Mouse (Mus musculus) hindbrain, embryonic 11.5 days (tissue): ENCODE measurements at regions not wholly inside any gene's neighbourhood (a gene's known extent, or its start where the extent isn't known, plus 50 kb on each side); places are given as distances from the start of the nearest gene placed in this dataset.

Experiments
- ATAC-seq: fragments of 200-750 bp; cut with Nextera tagmentation; 2 replicates; pipeline ENCODE4 v1.8.0; 2017; ENCODE audit warnings: mild to moderate bottlenecking, moderate TSS enrichment, moderate library complexity; ENCODE audit not compliant: low FRiP score
- DNase-seq: peaks from one replicate; pipeline ENCODE4 v3.0.0-alpha.2; 2015; ENCODE audit warnings: low spot score
- H3K27ac ChIP-seq: fragments of 300-500 bp; sonication (generic); 2 replicates; pipeline ENCODE4 v1.5.1; 2014; ENCODE audit warnings: mild to moderate bottlenecking, low read depth, low read length
- H3K27me3 ChIP-seq: fragments of 300-500 bp; sonication (generic); 2 replicates; pipeline ENCODE4 v1.6.1; 2014; ENCODE audit warnings: mild to moderate bottlenecking, low read length, moderate library complexity, mixed read lengths; ENCODE audit not compliant: control insufficient read depth, insufficient read depth
- H3K36me3 ChIP-seq: fragments of 300-500 bp; sonication (generic); 2 replicates; pipeline ENCODE4 v1.6.1; 2014; ENCODE audit warnings: mild to moderate bottlenecking, low read length, moderate library complexity, mixed read lengths; ENCODE audit not compliant: control insufficient read depth, insufficient read depth
- H3K4me1 ChIP-seq: fragments of 300-500 bp; sonication (generic); replicated peaks from 2 replicates; pipeline ENCODE4 v1.6.1; 2014; ENCODE audit warnings: low read length, mixed read lengths; ENCODE audit not compliant: control insufficient read depth, insufficient read depth
- H3K4me2 ChIP-seq: fragments of 300-500 bp; sonication (generic); replicated peaks from 2 replicates; pipeline ENCODE4 v1.6.1; 2014; ENCODE audit warnings: mild to moderate bottlenecking, low read depth, low read length
- H3K4me3 ChIP-seq: fragments of 300-500 bp; sonication (generic); 2 replicates; pipeline ENCODE4 v1.5.1; 2014; ENCODE audit warnings: low read depth, low read length
- H3K9ac ChIP-seq: fragments of 300-500 bp; sonication (generic); 2 replicates; pipeline ENCODE4 v1.6.1; 2014; ENCODE audit warnings: low read depth, low read length
- H3K9me3 ChIP-seq: fragments of 300-500 bp; sonication (generic); 2 replicates; pipeline ENCODE4 v1.6.1; 2016; ENCODE audit warnings: low read length; ENCODE audit not compliant: control insufficient read depth
- WGBS: fragments of 180-500 bp; shearing (Covaris S2); extraction: QIAGEN DNeasy Blood & Tissue Kit; methylation state at CpG from one replicate; pipeline ENCODE4 v1.1.7; 2014; 5-methylcytosine and 5-hydroxymethylcytosine counted together

DNA sequence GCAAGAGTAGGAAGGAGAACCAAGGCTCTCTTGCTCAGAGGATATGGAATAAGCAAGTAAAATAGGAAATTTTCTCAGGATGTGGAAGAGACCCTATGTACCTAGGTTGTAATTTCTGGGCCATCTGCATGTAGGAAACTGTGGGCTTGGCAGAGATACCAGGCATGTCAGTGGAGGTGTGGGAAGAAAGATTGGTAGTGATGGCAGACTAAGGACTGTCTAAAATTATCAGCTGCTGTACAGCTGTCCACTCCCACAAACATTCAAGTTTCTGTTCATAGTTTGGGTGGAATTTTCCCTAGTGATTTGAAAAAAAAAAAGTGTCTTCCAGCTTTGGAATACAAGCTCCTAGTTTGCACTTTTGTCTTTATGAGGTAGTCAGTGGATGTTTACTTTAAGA, 744.7 kb downstream of the Dhx35 start:
- DNase-seq = no peak
- H3K9me3 ChIP-seq = no peaks in the 10 kb centered on the region
- H3K36me3 ChIP-seq = no peaks in the 10 kb centered on the region

DNA sequence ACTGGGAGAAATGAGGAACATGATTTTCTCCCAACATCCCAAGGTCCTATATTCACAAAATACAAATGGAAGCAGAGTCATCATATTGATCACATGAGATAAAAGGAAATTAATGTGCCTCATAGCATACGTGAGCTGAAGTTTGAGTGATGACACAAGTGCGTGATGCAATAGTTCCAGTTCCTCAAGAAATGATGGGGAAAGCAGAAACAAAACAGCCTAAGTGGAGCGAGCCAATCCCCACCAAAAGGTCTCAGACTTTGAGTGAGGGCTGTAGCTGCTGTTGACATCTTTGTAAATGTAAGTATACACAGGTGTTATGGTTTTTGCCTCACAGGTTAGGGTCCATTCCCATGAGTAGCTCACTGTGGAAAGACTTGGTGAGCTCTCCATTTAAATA, 763.0 kb downstream of the Dhx35 start:
- no peaks in the 10 kb centered on the region for H3K4me1 ChIP-seq
- no peak overlapping the region for H3K9ac ChIP-seq
- 88% methylated on average over 3 of the region's 3 CpGs for WGBS
- H3K27ac ChIP-seq = no peak overlapping the region
- H3K4me3 ChIP-seq = no peak overlapping the region
- H3K27me3 ChIP-seq = no peaks in the 10 kb centered on the region
- H3K9me3 ChIP-seq = no peaks in the 10 kb centered on the region
- no peak for ATAC-seq
- no peak for DNase-seq
- no peaks in the 10 kb centered on the region for H3K36me3 ChIP-seq
- no peak overlapping the region for H3K4me2 ChIP-seq

More for the DNA sequence above, 744.7 kb downstream of the Dhx35 start:
- Histone ChIP-seq H3K27ac (no peak overlapping the region), H3K4me2 (no peak overlapping the region), H3K27me3 (no peaks in the 10 kb centered on the region), H3K4me1 (no peaks in the 10 kb centered on the region; the same call in 1 of the 2 replicates), H3K4me3 (no peak overlapping the region), H3K9ac (no peak overlapping the region)
- no peak for ATAC-seq

DNA sequence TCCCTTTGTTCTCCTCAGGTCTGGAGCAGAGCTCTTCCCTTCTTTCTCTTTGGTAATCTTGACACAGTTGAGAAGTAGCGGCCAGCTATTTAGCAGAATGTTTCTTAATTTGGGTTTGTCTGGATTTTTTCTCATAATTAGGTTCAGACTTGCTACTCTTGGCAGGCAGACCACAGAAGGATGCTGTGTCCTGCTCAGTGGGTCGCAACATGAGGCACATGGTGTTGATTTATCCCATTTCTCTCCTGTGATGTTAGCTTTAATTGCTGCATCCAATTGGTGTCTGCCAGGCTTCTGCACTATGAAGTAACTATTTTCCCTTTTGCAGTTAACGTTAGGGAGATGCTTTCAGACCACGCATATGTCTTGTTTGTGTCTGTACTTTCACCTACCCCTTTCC, 768.7 kb downstream of the Gm826 start:
- DNase-seq (no peak), ATAC-seq (no peak)
- no peak overlapping the region for H3K9ac ChIP-seq
- 77% methylated on average over 4 of the region's 4 CpGs for WGBS
- H3K4me1 ChIP-seq = no peaks in the 10 kb centered on the region
- H3K27me3 ChIP-seq = no peaks in the 10 kb centered on the region
- no peak overlapping the region for H3K27ac ChIP-seq
- H3K4me3 ChIP-seq = no peak overlapping the region
- H3K4me2 ChIP-seq = no peak overlapping the region
- no peaks in the 10 kb centered on the region for H3K9me3 ChIP-seq
- H3K36me3 ChIP-seq = no peaks in the 10 kb centered on the region

DNA sequence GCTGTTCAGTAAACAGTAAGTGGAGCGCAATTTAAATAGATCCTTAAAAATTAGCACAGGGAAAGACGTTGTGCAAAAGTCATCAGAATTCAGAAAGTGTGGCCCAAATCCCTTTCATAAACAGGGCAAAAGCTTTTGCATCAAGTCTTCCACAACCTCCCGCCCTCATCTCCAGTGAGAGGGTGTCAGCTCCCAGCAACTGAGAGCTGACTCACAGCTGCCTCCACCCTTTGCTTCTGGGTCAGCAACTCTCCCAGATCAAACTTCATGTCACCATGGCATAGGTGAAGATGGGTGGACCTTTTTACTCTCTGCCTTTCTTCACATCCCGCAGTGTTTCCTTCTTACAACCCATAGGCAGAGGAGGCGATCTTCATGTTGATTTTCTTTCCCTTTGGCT, 768.0 kb downstream of the Gm826 start:
- Histone ChIP-seq H3K9ac (no peak overlapping the region), H3K36me3 (no peaks in the 10 kb centered on the region), H3K9me3 (no peaks in the 10 kb centered on the region), H3K27me3 (no peaks in the 10 kb centered on the region), H3K4me3 (no peak overlapping the region), H3K4me2 (no peak overlapping the region), H3K27ac (no peak overlapping the region), H3K4me1 (no peaks in the 10 kb centered on the region)
- ATAC-seq (no peak), DNase-seq (no peak)
- 82% methylated on average over 5 of the region's 5 CpGs for WGBS

DNA sequence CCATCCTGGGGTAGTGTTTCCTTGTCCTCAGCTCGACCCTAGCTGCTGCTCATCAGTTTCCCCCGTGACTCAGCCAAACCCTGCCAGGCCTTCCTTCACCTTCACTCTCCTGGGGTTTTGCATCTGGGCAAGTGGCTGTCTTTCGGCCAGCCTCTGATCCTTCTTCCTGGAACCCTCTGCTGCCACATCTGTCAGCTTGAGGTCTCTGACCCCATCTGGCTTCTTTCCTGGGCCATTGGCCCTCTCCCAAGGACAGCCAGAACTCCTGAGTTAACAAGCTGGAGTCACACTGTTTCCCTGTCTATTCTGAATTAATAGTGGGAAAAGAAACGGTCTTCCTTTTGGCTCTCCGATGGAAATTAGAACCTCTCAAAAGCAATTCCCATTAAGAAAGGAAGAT, 767.5 kb downstream of the Gm826 start:
- Histone ChIP-seq H3K27ac (no peak overlapping the region), H3K9ac (no peak overlapping the region), H3K4me2 (no peak overlapping the region), H3K27me3 (no peaks in the 10 kb centered on the region), H3K9me3 (no peaks in the 10 kb centered on the region), H3K4me3 (no peak overlapping the region), H3K4me1 (no peaks in the 10 kb centered on the region), H3K36me3 (no peaks in the 10 kb centered on the region)
- DNase-seq (no peak), ATAC-seq (no peak)
- WGBS = 66% methylated on average over 5 of the region's 5 CpGs

DNA sequence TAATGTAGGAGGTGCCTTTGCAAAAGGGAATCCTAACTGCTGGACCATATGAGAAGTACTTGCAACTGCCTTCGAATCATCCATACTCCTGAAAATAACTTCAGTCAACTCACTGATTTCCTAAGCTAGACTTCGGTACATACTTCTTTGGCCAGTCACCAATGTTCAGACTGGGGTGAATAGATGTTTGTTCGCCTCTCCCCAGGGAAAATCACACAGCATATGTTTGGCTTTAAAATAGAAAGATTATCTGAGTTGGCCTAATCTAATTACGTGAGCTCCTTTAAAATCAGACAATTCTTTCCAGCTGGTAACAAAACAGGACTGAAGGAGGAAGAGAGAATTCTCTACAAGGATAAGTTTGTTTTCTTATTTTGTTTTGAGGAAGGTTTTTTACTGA, 765.6 kb downstream of the Gm826 start:
- H3K36me3 ChIP-seq = no peaks in the 10 kb centered on the region
- no peak overlapping the region for H3K27ac ChIP-seq
- 80% methylated on average over 4 of the region's 4 CpGs for WGBS
- no peaks in the 10 kb centered on the region for H3K9me3 ChIP-seq
- ATAC-seq = no peak
- DNase-seq = no peak
- no peak overlapping the region for H3K4me3 ChIP-seq
- no peak overlapping the region for H3K9ac ChIP-seq
- no peaks in the 10 kb centered on the region for H3K27me3 ChIP-seq
- no peak overlapping the region for H3K4me2 ChIP-seq
- H3K4me1 ChIP-seq = no peaks in the 10 kb centered on the region

DNA sequence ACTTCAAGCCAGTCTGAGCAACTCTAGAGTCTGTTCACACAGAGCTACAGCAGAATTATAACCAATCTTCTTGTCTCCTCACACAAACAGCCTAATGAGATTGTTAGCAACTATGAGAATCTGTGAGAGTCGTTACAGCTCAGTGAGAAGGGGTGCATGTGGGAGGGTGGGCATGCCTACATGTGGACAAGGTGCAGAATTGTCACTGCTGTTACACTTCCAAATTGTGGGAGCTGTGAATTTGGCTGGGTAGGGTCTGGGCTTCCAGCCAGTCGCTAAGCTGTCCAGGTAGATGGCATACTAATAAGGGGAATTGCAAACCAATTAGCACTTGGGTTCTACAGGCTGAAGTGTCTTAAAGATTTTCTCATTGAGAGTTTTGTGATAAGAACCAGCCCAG, 762.1 kb downstream of the Gm826 start:
- Histone ChIP-seq H3K4me2 (no peak overlapping the region), H3K27me3 (no peaks in the 10 kb centered on the region), H3K4me3 (no peak overlapping the region), H3K4me1 (no peaks in the 10 kb centered on the region), H3K9me3 (no peaks in the 10 kb centered on the region), H3K27ac (no peak overlapping the region), H3K9ac (no peak overlapping the region), H3K36me3 (no peaks in the 10 kb centered on the region)
- DNase-seq (no peak), ATAC-seq (no peak)
- WGBS = 84% methylated on average over 2 of the region's 2 CpGs

DNA sequence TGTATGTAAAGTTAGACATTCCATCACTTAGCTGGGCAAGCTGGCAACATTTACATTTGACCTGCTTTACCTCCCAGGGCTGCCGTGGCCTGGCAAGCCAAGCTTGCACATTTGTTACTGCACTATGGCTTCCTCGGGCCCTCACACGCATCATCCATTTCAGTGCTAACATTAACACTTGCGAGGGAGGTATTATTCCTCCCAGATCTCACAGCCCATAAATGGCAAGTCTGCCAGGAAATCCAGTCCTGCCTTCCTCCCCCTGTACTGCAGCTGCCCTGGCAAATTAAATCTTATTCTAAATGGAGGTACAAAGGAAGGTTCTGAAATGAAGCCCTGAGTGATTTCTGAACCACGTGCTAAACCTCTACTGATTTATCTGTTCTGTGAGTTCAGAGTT, 758.7 kb downstream of the Gm826 start:
- H3K9ac ChIP-seq = no peak overlapping the region
- no peak overlapping the region for H3K4me2 ChIP-seq
- DNase-seq (no peak), ATAC-seq (no peak)
- H3K27ac ChIP-seq = no peak overlapping the region
- WGBS = 88% methylated on average over 5 of the region's 5 CpGs
- H3K4me1 ChIP-seq = no peaks in the 10 kb centered on the region
- no peak overlapping the region for H3K4me3 ChIP-seq
- no peaks in the 10 kb centered on the region for H3K27me3 ChIP-seq
- no peaks in the 10 kb centered on the region for H3K36me3 ChIP-seq
- no peaks in the 10 kb centered on the region for H3K9me3 ChIP-seq

DNA sequence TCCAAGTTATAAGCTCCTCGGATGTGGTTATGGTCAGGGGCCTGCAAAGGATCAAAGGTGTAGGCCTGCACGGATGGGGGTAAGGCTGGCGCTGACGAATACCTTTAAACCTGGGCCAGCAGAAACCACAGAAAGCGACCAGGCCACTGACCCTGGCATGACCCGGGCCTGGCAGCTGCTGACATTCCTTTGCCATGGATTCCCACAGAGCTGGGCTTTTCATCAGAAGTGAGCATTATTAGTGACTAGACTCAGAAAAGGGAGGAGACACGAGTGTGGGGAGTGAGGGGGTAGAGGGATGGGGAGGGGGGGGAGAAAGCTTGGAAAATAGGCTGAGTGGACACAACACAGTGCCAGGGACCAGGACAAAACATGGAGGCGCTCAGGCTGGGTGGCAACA, 750.9 kb downstream of the Gm826 start:
- 29% methylated on average over 8 of the region's 8 CpGs for WGBS
- Histone ChIP-seq H3K27me3 (no peaks in the 10 kb centered on the region), H3K27ac (no peak overlapping the region), H3K9ac (no peak overlapping the region), H3K9me3 (no peaks in the 10 kb centered on the region), H3K4me2 (no peak overlapping the region), H3K4me3 (no peak overlapping the region), H3K36me3 (no peaks in the 10 kb centered on the region), H3K4me1 (no peaks in the 10 kb centered on the region)
- no peak for ATAC-seq
- no peak for DNase-seq
